Mouse (Mus musculus) erythroblast, embryonic 14.5 days (primary cell): ENCODE measurements around the gene Tmprss3.

ENCODE experiments used
- GATA1 ChIP-seq: IDR thresholded peaks from 2 replicates; pipeline ENCODE4 v1.6.1; 2012; ENCODE audit warnings: low read length, inconsistent platforms, mixed read lengths
- TAL1 ChIP-seq: IDR thresholded peaks from 3 replicates; pipeline ENCODE4 v1.6.1; 2012; ENCODE audit warnings: low read length, inconsistent platforms, mixed read lengths

GRCm38 (mm10) chr17:31207771-31208334, 9.1 kb upstream of the Tmprss3 start, which contains the start of gene Ubash3a:
- TF ChIP-seq GATA1 (no peak), TAL1 (no peak)
